Mouse (Mus musculus) thymus, postnatal 4 days (tissue): ENCODE results near the gene 1810010D01Rik.
A peak's percentile ranks its signal among the peaks of the same experiment; 100 is the strongest.

ENCODE experiments used
- DNase-seq: peaks from one replicate; pipeline ENCODE4 v3.0.0; 2021

The 1810010D01Rik gene

DNA sequence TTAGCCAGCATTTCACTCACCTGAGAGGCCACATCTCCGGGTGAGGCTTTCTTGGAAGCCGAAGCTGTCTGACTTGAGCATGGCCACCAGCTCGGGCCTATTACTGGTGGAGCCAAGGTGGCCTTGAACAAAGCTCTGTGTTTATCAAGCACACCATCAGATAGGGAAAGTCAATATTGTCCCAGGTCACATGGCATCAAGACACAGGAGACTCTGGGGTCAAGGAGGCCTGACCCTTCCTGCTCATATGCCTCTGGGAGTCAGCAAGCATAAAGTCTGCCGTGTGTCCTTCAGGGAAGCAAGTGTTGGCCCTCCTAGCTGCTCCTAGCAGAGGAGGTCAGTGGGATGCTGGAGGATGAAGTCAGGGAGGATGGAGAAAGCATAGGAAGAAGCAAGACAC, at the start of gene 1810010D01Rik:
Gene 1810010D01Rik (minus strand): TSS at position 114 of the 400 bp plus-strand sequence.
- no peak for DNase-seq

DNA sequence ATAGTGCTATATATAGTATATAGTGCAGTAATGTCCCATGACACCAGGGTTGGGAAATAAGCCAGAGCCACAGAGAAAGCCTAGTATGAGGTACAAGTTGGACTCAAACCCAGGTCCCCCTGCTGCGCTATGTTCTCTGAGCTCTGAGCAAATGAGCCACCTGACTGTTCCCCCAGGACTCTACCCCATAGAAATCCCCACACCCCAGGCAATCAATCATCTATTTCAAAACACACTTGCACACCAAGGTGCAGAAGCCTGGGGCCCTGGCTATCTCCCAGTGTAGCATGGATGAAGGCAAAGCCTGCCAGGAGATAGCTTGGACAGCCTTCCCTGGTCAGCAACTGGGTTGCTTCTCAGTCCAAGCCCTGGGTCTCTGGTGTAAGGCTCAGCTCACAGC, 48.2 kb upstream of the 1810010D01Rik start:
- DNase-seq: no peak

DNA sequence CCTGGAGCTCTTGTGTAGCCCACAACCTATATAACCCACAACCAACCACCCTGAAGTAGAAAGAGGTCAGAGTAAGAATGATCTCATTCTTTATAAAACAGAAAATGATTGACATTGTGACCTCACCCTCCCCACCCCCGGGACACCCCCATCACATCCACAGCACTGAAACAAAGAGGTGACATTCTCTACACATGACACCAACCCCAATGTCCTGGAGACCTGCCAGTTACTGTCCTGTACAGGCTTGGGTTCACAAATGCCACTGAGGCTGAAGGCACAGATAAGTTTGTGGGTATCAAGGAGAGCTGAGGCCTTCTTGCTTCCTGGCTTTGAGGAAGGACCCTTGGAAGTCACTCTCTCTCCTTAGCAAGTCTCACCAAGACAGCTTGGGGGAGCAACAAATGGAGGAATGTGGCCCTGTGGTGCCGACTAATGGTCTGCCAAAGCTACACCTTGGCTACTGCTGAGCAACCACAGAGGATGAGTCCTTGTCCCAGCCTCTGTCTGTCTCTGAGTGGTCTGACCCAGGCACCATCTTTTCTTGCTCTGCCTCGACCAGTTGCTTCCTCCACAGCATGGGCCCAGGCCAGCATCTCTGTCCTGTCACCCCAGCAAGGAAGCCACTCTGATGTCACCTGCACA, 46.2 kb upstream of the 1810010D01Rik start:
- DNase-seq: no peak

DNA sequence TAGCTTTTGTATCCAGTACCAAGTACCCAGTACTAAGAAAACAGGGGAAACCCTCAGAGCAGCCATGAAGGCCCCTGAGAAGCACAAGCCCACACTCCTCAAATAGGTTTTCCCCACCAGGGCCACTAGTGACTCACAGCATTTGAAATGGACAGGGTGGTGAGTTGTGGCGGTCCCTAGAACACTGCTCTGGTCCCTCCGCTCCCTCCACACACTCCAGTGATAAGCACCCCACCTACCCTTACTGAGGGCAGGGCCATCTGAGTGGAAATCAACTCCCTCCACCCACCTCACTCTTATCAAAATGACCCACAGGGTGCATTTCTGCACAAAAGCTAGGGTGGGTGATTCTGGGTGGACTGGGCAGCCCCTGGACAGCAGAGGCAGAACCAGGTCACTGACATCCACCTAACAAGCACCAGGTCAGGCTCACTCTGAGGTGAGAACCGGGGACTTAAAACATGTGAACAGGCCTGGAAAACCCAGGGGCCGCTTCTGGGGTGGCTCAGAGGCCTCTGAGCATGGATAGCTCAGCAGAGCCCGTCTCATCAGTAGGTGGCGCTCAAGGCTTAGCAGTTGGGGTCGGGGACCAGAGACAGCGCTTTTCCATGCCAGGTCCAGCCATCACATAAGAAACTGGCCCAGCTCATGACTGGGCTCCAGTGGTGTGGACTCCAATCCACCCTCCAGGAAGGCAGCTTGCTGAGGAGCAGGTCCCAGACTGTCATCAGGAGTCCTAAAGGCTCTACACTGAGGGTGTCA, 45.0 kb upstream of the 1810010D01Rik start:
- DNase-seq: peak; percentile 90

DNA sequence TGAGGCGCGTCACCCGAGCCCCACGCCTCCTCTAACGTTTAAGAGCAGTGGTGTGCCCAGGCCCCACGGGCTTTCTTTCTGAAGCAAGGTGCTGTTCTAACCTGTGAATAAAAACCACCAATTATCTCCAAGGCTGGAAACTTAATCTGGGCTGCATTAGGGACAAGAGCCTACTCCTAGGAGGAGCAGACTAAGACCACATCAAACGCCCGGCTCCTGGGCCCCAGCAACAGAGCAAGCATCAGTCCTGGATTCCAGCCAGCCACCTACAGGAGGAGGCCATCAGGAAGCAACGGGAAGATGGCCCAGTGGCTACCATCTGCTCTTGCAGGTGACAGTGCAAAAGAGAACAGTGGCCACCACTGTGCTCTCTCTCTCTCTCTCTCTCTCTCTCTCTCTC, 42.3 kb upstream of the 1810010D01Rik start:
- DNase-seq: no peak

DNA sequence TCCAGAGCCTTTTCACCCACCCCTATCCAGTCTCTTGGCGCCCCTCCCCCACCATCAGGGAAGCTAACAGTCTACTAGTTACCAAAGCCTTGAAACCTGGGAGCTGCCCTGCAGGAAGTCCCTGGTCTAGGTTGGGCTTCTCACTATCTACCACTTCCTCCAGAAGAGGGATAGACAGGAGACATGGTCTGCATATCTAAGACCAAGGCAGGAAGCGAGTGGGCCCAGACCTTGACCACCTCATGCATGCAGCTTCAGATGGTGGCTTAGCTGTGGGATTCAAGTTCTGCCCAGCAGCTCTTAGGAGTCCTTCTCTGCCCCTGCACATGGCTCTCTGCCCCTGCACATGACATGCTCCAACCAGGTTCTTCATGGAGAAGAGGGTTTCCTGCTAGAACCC, 41.0 kb upstream of the 1810010D01Rik start:
- no peak for DNase-seq

DNA sequence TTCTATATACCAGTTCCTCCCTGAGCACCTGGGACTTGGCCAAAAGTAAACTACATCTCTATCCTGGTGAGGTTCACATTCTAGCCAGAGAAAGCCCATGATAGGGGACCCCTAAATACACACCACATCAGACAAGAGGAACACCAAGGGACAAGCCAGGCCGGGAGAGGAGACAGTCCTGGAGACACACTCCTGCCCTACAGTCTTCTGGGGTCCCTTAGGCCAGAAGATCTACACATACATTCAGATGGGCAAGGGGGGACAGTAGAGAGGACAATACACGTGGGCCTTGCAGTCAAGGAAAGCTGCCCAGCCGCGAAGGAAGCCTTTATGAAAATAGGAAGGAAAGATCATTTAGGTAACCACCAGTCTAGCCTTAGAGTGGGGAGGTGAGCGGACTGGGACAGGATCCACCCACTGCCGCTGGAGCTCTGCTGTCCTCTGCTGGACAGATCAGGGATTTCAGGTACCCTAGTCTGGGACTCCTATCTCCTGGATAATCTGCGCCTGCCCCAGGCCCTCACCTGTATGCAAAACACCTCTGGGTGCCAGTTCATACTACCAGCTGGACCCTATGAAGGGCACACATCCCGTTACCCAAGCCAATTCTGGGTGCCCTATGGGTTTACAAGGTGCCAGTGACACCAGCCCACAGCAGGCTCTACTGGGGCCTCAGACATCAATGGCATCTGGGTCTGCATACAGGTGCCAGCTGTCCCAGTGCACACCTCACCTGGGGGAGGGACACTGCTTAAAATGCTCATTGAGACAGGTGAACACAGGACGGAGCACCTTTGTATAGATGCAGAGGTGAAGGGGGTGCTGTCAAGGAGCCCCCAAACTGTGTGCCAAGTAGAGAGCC, 35.2 kb upstream of the 1810010D01Rik start:
- peak; percentile 89 for DNase-seq

DNA sequence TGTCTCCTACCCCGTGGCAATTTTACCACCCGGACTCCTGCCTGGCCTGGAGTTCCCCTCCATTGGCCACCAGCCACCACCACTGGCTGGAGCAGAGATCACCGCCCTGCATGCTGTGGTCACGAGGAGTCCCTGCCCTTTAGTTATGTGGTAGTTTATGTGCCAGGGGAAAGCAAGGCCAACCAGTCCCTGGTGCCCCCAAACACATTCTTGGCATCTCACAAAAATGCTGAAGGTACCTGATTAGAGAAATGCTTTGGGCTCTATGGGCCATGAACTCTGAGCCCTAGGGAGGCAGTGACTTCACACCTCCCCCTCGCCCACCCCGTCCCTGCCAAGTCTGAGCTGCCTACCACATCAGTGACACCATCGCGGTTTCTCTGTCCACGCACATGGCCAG, 34.1 kb upstream of the 1810010D01Rik start:
- DNase-seq: no peak

DNA sequence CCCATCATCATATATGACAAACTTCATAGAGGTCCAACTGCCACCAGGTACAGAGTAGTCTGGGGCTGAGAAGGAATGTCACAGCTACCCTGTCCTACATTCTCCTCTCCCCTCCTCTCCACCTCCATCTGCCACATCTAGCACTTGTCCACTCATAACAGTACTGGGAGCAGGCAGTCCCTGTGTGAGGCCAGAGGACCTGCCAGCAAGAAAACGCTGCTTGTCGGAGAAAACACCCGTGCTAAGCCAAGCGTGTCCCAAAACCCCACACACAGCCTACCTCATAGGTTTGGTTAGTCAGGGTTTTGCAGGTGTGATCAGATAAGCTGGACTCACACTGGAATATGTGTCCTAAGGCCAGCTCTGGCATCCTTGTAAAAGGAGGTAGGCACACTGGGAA, 33.0 kb upstream of the 1810010D01Rik start:
- no peak for DNase-seq

DNA sequence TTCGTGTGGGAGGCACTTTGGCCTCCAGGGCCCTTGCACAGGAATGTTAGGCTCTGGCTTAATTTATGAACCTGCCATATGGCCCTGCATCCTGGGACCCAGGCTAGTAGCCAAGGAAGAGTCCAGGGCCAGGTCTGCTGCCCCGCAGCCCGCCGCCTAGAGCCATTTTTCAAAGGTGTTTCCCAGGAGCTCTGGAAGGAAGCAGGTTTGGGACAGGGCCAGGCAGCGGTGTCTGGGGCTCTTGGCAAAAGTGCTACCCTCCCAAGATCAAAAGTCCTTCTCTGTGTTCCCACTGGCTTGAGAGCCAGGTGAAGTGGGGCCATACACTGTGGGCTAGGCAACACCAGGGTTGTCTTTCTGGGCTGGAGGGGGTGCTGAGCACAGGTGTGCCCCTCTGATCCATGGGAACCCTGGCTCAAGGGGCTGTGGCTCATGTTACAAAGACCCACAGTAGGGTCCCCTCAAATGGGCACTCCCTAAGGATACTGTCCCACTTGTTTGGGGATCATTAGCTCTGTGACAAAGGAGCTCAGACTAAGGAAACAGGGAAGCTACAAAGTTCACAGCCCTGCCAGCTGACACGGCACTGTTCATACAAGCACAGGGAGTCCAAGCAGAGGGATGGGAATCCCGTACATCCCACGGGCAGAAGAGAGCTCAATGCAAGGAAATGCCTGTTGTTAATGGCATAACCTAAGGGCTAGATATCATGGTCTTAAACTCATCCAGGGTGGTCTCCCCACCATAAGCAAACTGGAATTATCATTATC, 32.0 kb upstream of the 1810010D01Rik start:
- no peak for DNase-seq

DNA sequence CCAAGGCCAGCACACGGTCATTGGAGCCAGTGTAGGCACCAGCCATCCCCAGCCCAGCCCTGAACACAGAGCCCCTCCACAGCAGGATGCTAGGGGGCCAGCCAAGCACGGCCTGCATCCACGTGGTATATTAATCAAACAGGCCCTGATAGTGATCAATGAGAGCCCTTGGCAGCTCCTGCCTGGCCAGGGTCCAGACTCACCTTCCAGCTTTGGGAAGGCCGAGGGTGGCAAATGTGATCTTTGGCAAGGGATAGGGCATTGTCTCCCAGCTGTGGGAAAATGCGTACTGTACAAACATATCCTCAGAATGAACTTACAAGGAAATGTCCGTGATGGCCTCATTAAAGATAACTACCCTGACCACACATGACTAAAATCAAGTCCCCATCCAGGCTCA, 31.2 kb upstream of the 1810010D01Rik start:
- DNase-seq: no peak

DNA sequence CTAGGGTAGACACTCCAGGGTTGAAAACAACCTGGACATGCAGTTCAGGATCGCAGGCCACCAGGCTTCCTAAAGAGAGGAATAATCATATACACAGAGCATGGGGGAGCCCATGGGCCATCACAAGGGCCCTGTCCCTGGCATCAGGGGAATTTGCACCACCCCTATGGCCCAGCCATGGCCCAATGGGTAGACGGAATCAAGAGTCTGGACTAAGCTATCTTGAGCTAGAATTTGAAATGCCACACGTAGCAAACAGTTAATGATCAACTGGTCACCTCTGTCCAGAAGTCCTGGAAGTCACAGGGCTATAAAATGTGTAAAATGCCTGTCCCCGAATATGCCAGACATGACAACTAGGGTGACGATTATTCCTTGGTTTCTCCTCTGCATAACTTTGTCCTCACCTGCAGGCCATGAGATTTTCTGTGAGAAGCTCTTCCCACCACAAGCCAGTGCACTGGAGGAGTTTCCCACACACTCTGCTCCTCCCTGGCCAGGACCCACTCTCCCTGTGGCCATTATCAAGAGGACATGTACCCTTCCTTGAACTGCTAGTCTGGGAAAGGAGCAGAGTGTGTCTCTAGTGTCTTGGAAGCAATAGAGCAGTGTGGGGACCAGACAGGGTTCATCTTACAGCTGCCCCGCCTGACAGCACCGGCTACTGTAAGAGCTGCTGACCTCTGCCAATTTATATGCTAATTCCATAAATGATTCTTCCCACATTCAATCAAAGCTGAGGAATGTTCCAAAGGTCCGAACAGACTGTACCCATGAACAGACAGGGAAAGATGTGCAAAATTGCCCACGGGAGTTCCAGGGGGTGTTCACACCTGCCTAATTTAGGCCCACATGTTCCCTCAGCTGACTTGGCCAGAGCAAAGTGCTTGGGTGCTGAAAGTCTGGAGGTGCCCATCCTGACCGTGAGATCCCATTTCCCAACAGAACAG, 27.2 kb upstream of the 1810010D01Rik start:
- DNase-seq: no peak

DNA sequence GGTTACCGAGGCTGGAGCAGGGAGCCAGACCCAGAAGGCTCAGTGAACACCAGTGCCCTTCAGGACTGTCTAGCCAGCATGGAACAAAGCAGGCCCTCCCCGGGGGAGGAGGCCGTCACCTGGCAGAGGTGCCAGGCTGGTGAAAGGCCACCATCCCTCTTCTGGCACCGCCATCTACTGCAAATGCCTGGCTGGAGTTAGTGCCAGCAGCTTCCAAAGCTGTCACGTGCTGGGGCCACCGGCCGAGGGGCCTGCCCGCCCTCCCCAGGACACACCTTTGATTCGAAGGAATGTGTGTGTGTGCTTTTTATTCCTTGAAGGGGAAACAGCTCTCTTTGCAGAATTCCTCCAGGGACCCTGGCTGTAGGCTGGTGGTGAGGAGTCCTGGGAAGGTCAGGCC, 23.7 kb upstream of the 1810010D01Rik start:
- DNase-seq: no peak

DNA sequence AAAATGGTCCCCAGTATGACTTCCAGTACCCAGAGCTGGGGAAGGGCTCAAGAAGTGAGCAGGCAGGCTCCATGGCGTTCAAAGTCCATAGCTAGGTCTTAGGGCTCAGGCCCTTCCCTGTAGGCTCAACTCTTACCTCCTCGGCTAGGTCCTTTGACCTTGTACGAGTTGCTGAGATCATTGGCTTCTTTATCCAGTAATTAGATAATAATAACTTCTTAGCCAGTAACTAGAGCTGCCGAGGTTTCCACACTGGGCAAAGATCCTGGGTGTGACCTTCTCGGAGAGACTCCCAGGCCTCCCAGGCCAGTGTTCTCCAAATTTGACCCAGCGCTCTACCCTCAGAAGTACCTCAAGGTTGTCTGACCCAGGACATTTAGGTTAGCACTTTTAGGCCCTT, 18.7 kb upstream of the 1810010D01Rik start:
- no peak for DNase-seq

DNA sequence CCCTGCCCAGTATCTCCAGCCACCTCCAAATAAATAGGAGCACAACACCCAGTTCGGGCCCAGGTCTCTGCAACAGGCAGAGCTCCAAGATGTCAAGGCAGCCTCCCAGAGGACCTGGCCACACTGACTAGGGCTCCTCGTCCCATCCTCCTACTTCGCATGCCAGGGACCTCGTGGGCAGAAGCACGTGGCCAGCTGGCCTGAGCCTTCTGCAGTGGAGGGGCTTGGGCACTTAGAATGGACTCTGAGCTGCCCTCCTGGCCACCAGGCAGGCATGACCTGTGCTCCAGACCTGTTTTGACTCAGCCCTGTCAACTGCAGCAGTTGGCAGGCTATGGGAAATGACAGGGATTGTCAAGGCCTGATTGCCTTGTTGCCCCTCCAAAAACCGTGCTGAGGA, 17.7 kb upstream of the 1810010D01Rik start:
- no peak for DNase-seq

DNA sequence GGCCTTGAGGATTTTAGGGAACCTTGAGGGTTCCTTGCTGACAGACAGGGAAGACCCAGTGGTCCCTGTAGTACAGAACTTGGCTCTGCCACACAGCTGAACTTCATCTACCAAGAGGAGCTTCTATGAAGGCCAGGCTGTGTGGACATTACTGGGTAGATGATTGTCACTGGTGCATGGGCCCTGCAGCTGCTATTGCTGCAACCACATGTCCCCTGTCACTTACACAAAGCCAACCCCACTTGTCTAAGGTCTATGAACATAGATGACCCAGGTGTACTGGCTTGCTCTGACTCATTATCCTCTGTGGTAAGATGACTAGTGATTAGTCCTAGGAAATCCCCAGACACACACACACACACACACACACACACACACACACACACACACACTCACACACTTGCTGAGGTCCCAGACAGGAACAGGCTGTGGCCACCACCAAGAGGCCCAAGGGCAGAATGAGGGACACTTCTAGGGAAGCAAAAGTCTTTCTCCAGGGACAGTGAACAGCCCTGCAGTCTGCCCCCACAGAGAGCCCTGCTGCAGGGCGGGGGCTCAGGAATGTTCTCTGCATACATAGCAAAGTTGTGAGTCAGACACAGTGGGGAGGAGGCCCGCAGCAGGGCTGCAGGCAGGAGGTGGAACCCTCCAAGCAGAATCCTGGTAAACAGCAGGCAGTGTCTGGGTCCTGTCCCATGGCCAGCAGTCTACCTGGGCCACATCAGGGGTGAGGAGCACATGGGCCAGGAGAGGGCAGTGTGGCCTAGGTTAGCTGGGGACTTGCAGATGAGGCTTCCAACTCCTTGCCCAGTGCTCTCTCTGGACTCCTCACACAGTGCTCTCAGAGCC, 14.1 kb upstream of the 1810010D01Rik start:
- DNase-seq: peak; percentile 31

DNA sequence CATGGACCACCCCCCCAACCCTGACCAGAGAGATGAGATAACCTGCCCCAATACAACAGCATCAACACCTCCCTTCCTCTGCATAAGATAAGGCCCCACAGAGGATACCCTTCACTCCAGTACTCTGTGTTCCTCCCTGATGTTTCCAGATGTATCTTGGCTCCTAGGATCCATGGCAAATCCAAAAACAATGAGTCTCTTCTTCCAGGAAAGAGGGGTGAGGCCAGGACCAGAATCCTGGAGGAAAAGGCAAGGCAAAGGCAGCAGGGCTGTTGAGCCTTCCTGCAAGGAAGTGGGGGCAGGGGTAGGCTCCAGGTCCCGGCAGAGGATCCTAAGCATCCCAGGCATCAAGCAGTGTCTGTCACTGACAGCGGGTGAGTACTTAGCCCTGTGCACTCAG, 13.4 kb upstream of the 1810010D01Rik start:
- DNase-seq: no peak

DNA sequence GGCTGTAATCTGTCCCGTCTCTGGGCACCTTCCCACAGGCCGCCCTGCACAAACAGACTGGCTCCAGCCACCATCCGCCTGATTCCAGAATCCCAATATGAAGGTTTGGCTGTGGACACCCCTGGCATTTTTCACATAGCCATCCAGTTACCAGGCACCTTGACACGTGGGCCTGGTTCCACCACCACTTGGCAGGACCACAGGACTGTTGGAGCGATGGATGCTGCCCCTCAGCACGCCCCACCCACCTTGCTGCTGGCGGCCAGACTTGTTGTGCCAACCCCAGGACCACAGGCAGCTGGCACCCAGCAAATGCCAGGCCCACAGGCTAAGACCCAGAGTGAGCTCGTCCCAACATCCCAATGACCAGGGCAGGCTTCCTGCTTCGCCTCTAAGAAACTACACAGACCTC, 11.5 kb upstream of the 1810010D01Rik start:
- DNase-seq: no peak

DNA sequence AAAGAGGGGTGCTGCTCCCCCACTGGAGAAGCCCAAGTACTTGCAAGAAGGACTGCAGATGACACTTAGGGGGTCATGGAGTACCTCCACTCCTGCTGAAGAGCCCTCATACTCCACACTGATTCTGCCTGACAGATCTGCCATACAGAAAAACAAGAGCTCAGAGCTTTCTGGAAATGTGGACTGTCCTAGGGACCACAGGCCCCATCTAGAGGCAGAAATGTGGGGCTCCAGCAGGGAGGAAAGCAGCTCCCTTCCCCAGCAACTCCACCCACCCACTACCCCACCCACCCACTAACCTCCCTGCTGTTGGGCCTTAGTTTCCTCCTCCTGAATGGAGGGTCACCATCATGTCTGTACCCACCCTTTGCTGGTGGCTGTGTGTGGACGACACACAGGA, 8.7 kb upstream of the 1810010D01Rik start:
- DNase-seq: no peak

DNA sequence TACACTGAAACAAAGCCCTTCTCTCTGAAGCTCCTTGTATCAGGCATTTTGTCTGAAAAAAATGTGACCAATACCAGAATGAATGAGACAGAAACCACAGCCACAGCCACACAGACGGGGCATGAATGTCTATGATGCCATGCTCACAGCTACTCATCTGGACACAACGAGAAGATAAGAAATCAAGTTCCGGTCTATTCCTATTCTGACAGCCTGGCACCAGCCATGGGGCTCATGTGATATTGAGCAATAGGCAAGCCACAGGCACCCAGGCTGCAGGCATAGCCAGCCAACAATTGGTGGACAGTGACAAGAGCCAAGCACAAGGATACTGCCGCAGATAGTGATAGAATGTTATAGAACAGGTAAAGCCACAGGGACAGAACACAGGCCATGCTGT, 7.6 kb upstream of the 1810010D01Rik start:
- no peak for DNase-seq
